Mouse (Mus musculus): ENCODE measurements around the gene Gm4567. TPM values are rescaled to one million over a fixed set of nuclear protein-coding genes. Genes with fewer than 3 reads are reported as not detected.
"Not testable (repeated sequence)": the region's sequence is repeated elsewhere in the genome, so short reads cannot be mapped to it uniquely, and the experiment has no call there.

Gm4567 gene
- total RNA-seq (2021): not detected
- long read RNA-seq, experiment 1: 0 reads
- long read RNA-seq, experiment 2: 0 reads

DNA sequence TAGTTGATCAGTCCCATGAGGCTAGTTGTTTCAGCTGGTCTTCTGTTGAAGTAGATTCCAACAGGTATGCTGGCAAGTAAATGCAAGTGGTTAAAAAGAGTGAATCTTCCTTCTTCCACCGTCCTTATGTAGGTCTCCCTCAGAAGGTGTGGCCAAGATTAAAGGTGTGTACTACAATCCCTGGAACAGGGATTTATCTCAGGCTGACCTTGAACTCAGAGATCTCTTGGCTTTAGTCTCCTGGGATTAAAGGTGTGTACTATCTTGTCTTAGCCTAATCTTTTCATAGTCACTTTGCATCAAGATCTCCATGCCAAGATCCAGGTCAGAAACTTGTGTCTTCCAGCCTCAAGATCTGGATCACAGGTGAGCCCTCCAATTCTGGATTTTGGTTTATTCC, at the start of gene Gm4567:
TSS of gene Gm4567 (minus strand) at position 101 of the 400 bp plus-strand sequence.
- not testable (repeated sequence) for DNase-seq (ENCODE audit: low spot score in 2 of 2)

- not testable (repeated sequence) for DNase-seq (ENCODE audit: low spot score in 2 of 2)
Measured at GRCm38 (mm10) chr7:22761397-22761796, 41.9 kb upstream of the Gm4567 start, which contains the start of gene Vmn1r157. Gene Vmn1r157 (plus strand): TSS chr7:22761697.

DNA sequence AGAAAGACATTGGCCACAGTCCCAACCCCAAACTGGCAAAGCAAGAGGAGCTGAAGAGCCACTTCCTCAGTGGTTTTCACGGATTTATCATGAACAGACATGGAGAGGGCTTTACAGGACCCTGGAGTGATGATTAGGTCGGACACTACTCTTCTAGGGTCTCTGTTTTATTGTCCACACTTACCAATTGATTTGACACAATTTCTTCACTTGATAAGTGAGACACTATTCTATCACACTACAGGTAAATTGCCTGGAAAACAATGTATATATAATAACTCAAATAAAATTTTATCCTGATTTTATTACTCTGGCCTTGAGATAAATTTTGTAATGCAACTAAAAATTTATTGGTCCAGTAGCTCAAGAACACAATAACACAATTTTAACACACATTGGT, 27.3 kb downstream of the Gm4567 start, which contains the start of gene Gm8693:
TSS of gene Gm8693 (minus strand) at position 101 of the 400 bp plus-strand sequence.
- DNase-seq (ENCODE audit: low spot score in 2 of 2): not testable (repeated sequence)

Other genes starting within 250 kb of the Gm4567 start
- not detected for gene Vmn1r151, start 220.0 kb downstream of the Gm4567 start, total RNA-seq (2021)
- gene Vmn1r152, start 196.7 kb downstream of the Gm4567 start, total RNA-seq (2021): not detected
- not detected for gene Gm8677, start 184.8 kb downstream of the Gm4567 start, total RNA-seq (2021)
- gene Gm4201, start 154.4 kb downstream of the Gm4567 start, total RNA-seq (2021): not detected
- not detected for gene Gm4565, start 131.6 kb downstream of the Gm4567 start, total RNA-seq (2021)
- not detected for gene Vmn1r155, start 61.7 kb downstream of the Gm4567 start, total RNA-seq (2021)
- gene Gm8693, start 27.4 kb downstream of the Gm4567 start, total RNA-seq (2021): not detected
- gene Vmn1r157, start 42.0 kb upstream of the Gm4567 start, total RNA-seq (2021): not detected
- gene Vmn1r158, start 71.1 kb upstream of the Gm4567 start, total RNA-seq (2021): not detected
- gene Vmn1r159, start 123.9 kb upstream of the Gm4567 start, total RNA-seq (2021): not detected
- not detected for gene Vmn1r160, start 151.5 kb upstream of the Gm4567 start, total RNA-seq (2021)

All from gastrocnemius, postnatal 4 days (tissue).